Mouse (Mus musculus): ENCODE measurements at regions not wholly inside any gene's neighbourhood (a gene's known extent, or its start where the extent isn't known, plus 50 kb on each side); places are given as distances from the start of the nearest gene placed in this dataset.

- Histone ChIP-seq H3K4me3 (ENCODE audit: low read depth, low read length) (no peak overlapping the region), H3K4me1 (replicated peaks; ENCODE audit: control insufficient read depth, insufficient read depth, low read length) (0 out of 2 replicates have a peak, but pooled peaks cover 3% of the 10 kb centered on the region), H3K9me3 (ENCODE audit: control insufficient read depth) (no peaks in the 10 kb centered on the region), H3K9ac (ENCODE audit: low read depth, low read length) (no peak overlapping the region), H3K27ac (ENCODE audit: low read depth, low read length) (no peak overlapping the region), H3K36me3 (ENCODE audit: control insufficient read depth, insufficient read depth) (no peaks in the 10 kb centered on the region), H3K4me2 (replicated peaks; ENCODE audit: low read depth) (no peak overlapping the region), H3K27me3 (replicated peaks; ENCODE audit: control insufficient read depth, insufficient read depth, low read length) (no peaks in the 10 kb centered on the region)
- TF ChIP-seq CTCF (IDR thresholded peaks at IDR 0.05; ENCODE audit: low read depth): no peak
- 80% methylated on average over 15 of the region's 15 CpGs for WGBS
- no peak for ATAC-seq
Measured at GRCm38 (mm10) chr10:117553211-117554186, 75.8 kb upstream of the Cpm start.

- 89% methylated on average over 9 of the region's 9 CpGs for WGBS
- no peak overlapping the region for H3K4me3 ChIP-seq (ENCODE audit: low read depth, low read length)
- no peak for ATAC-seq
- no peak overlapping the region for H3K4me2 ChIP-seq (replicated peaks; ENCODE audit: low read depth)
- H3K27me3 ChIP-seq (replicated peaks; ENCODE audit: control insufficient read depth, insufficient read depth, low read length): no peaks in the 10 kb centered on the region
- H3K27ac ChIP-seq (ENCODE audit: low read depth, low read length): no peak overlapping the region
- no peak overlapping the region for H3K9ac ChIP-seq (ENCODE audit: low read depth, low read length)
- H3K4me1 ChIP-seq (replicated peaks; ENCODE audit: control insufficient read depth, insufficient read depth, low read length): 0 out of 2 replicates have a peak, but pooled peaks cover 3% of the 10 kb centered on the region
- no peaks in the 10 kb centered on the region for H3K36me3 ChIP-seq (ENCODE audit: control insufficient read depth, insufficient read depth)
- no peaks in the 10 kb centered on the region for H3K9me3 ChIP-seq (ENCODE audit: control insufficient read depth)
- no peak for TF ChIP-seq CTCF (IDR thresholded peaks at IDR 0.05; ENCODE audit: low read depth)
Measured at GRCm38 (mm10) chr10:117552049-117552652, 77.1 kb upstream of the Cpm start.

- WGBS: 71% methylated on average over 13 of the region's 13 CpGs
- no peak for ATAC-seq
- H3K4me1 ChIP-seq (replicated peaks; ENCODE audit: control insufficient read depth, insufficient read depth, low read length): 0 out of 2 replicates have a peak, but pooled peaks cover 3% of the 10 kb centered on the region
- H3K27me3 ChIP-seq (replicated peaks; ENCODE audit: control insufficient read depth, insufficient read depth, low read length): no peaks in the 10 kb centered on the region
- H3K4me3 ChIP-seq (ENCODE audit: low read depth, low read length): no peak overlapping the region
- no peaks in the 10 kb centered on the region for H3K36me3 ChIP-seq (ENCODE audit: control insufficient read depth, insufficient read depth)
- no peak overlapping the region for H3K27ac ChIP-seq (ENCODE audit: low read depth, low read length)
- no peak overlapping the region for H3K9ac ChIP-seq (ENCODE audit: low read depth, low read length)
- no peak for TF ChIP-seq CTCF (IDR thresholded peaks at IDR 0.05; ENCODE audit: low read depth)
- H3K9me3 ChIP-seq (ENCODE audit: control insufficient read depth): no peaks in the 10 kb centered on the region
- no peak overlapping the region for H3K4me2 ChIP-seq (replicated peaks; ENCODE audit: low read depth)
Measured at GRCm38 (mm10) chr10:117551234-117552048, 77.9 kb upstream of the Cpm start.

- no peak for TF ChIP-seq CTCF (IDR thresholded peaks at IDR 0.05; ENCODE audit: low read depth)
- Histone ChIP-seq H3K9ac (ENCODE audit: low read depth, low read length) (no peak overlapping the region), H3K9me3 (ENCODE audit: control insufficient read depth) (no peaks in the 10 kb centered on the region), H3K4me2 (replicated peaks; ENCODE audit: low read depth) (no peak overlapping the region), H3K27ac (ENCODE audit: low read depth, low read length) (no peak overlapping the region), H3K27me3 (replicated peaks; ENCODE audit: control insufficient read depth, insufficient read depth, low read length) (no peaks in the 10 kb centered on the region), H3K36me3 (ENCODE audit: control insufficient read depth, insufficient read depth) (no peaks in the 10 kb centered on the region), H3K4me3 (ENCODE audit: low read depth, low read length) (no peak overlapping the region), H3K4me1 (replicated peaks; ENCODE audit: control insufficient read depth, insufficient read depth, low read length) (0 out of 2 replicates have a peak, but pooled peaks cover 3% of the 10 kb centered on the region)
- WGBS: 93% methylated on average over 16 of the region's 16 CpGs
- no peak for ATAC-seq
Measured at GRCm38 (mm10) chr10:117549854-117550605, 79.3 kb upstream of the Cpm start.

- no peak overlapping the region for H3K9ac ChIP-seq (ENCODE audit: low read depth, low read length)
- H3K36me3 ChIP-seq (ENCODE audit: control insufficient read depth, insufficient read depth): no peaks in the 10 kb centered on the region
- no peaks in the 10 kb centered on the region for H3K9me3 ChIP-seq (ENCODE audit: control insufficient read depth)
- no peak overlapping the region for H3K4me3 ChIP-seq (ENCODE audit: low read depth, low read length)
- WGBS: 93% methylated on average over 4 of the region's 4 CpGs
- no peak for TF ChIP-seq CTCF (IDR thresholded peaks at IDR 0.05; ENCODE audit: low read depth)
- H3K27ac ChIP-seq (ENCODE audit: low read depth, low read length): no peak overlapping the region
- H3K4me2 ChIP-seq (replicated peaks; ENCODE audit: low read depth): no peak overlapping the region
- H3K4me1 ChIP-seq (replicated peaks; ENCODE audit: control insufficient read depth, insufficient read depth, low read length): no peaks in the 10 kb centered on the region
- H3K27me3 ChIP-seq (replicated peaks; ENCODE audit: control insufficient read depth, insufficient read depth, low read length): no peaks in the 10 kb centered on the region
- no peak for ATAC-seq
Measured at GRCm38 (mm10) chr10:117549506-117549830, 79.8 kb upstream of the Cpm start.

All from intestine, postnatal 0 days (tissue).